Mouse (Mus musculus): Measurements from ENCODE around the gene Nin. TPM values are rescaled to one million over a fixed set of nuclear protein-coding genes. Genes with fewer than 3 reads are reported as not detected.

Nin gene
- polyA plus RNA-seq, 1 experiment from 2014 or later, result 14.5 TPM

GRCm38 (mm10) chr12:70112090-70112383 is 1.5 kb downstream of the Nin start:
- no peaks in the 10 kb centered on the region for H3K36me3 ChIP-seq (ENCODE audit: poor library complexity, severe bottlenecking)
- no peaks in the 10 kb centered on the region for H3K9me3 ChIP-seq (replicated peaks)
- peak overlapping the region; percentile 91 for H3K4me2 ChIP-seq
- H3K4me3 ChIP-seq, result peak overlapping the region; percentile 78
- ATAC-seq, result no peak
- peaks cover 44% of the 10 kb centered on the region for H3K27me3 ChIP-seq
- H3K4me1 ChIP-seq, result peaks cover 44% of the 10 kb centered on the region
- H3K9ac ChIP-seq, result peak overlapping the region; percentile 91
- WGBS, result 4% methylated on average over 16 of the region's 16 CpGs
- H3K27ac ChIP-seq, result peak overlapping the region; percentile 81

DNA sequence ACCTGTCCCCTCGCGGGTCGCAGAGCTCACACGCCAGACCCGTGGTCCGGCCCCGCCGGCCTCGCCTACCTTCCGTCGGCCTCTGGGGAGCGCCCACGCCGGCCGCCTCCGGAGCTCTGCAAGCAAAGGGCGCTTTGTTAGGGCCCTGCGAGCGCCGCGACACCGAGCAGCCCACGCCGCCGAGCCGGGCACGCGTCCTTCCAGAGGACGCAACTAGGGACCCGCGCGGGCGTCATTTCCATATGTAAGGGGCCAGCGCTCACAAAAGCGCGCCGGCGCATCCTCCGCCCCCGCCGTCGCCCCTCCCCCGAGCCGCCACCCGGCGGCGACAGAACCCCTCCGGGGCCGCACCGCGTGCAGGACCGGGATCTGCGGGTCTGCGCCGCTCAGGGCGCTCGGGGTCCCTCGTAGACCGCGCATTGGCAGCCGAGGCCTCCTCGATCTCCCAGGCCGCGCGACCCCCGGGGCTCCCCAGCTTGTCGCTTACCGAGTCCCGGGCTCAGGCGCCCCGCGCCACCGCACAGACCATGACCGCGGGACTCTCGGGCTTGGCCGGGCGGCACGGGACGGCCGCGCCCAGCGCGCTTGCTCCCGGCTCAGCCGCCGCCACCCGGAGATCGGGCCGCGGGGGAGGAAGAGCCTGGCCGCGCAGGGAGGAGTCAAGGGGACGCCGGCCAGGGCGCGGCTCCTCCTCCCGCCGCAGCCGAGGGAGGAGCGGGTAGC is 2.0 kb downstream of the Nin start:
- H3K36me3 ChIP-seq (ENCODE audit: poor library complexity, severe bottlenecking), result no peaks in the 10 kb centered on the region
- peak; percentile 82 for ATAC-seq
- no peaks in the 10 kb centered on the region for H3K9me3 ChIP-seq (replicated peaks)
- H3K27me3 ChIP-seq, result peaks cover 47% of the 10 kb centered on the region
- peak overlapping the region; percentile 91 for H3K9ac ChIP-seq
- H3K27ac ChIP-seq, result peak overlapping the region; percentile 81
- under 1% methylated on average over 86 of the region's 101 CpGs for WGBS
- peak overlapping the region; percentile 91 for H3K4me2 ChIP-seq
- H3K4me1 ChIP-seq, result peaks cover 49% of the 10 kb centered on the region
- peak overlapping the region; percentile 78 for H3K4me3 ChIP-seq

DNA sequence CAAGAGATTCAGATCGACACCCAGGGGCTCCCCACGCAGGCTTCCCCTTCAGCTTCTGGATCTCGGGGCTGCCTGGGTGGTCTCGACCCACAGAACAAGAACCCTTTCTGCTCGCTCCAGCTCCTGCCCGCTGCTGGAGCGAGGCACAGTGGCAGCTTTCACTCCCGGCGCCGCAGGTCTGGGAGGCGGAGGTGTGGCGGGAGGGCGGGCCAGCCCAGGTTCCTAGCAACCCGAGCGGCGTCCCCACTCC is 2.5 kb downstream of the Nin start:
- peaks cover 50% of the 10 kb centered on the region for H3K27me3 ChIP-seq
- H3K9ac ChIP-seq, result peak overlapping the region; percentile 91
- peaks cover 54% of the 10 kb centered on the region for H3K4me1 ChIP-seq
- H3K4me2 ChIP-seq, result peak overlapping the region; percentile 91
- H3K4me3 ChIP-seq, result peak overlapping the region; percentile 78
- H3K27ac ChIP-seq, result peak overlapping the region; percentile 81
- WGBS, result 0% methylated on average over 15 of the region's 16 CpGs
- H3K9me3 ChIP-seq (replicated peaks), result no peaks in the 10 kb centered on the region
- H3K36me3 ChIP-seq (ENCODE audit: poor library complexity, severe bottlenecking), result no peaks in the 10 kb centered on the region
- ATAC-seq, result no peak; the same call in 1 of the 2 replicates

DNA sequence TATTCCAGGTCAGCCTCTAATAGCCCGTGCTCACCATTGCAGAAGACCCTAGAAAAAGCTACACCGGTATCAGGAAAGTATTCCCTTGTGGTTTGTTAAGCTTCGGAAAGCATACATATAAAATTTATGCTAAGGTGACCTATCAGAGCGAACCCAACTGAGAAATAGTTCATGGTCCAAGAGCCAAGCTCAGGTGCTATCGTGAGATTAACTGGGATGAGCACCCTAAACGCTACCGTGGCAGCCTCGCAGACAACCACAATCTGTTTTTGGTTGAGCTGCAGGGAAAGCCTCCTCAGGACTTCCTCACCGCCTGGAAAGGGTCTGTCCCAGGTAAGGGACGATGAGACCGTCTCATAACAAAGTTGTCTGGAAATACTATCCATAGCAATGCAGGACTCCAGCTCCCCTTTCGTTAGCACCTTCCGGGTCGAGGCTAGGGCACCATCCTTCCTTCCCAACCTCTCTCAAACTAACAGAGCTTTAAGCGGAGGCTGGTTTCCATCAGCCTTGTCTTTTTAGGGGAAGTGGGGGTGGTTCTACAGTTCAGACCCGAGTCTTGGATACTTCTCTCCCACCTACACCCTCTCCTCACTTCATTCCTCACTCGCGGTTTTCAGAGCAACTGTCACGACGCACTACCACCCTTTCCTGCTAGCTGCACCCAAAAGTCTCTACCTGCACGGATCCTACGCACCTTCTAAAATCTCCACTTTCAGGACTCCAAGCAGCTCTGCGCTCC is 3.0 kb downstream of the Nin start:
- H3K4me2 ChIP-seq, result peak overlapping the region; percentile 91
- no peak for ATAC-seq
- peaks cover 48% of the 10 kb centered on the region for H3K27me3 ChIP-seq
- H3K4me3 ChIP-seq, result peak overlapping the region; percentile 78
- 12% methylated on average over 23 of the region's 23 CpGs for WGBS
- H3K4me1 ChIP-seq, result peaks cover 57% of the 10 kb centered on the region
- no peaks in the 10 kb centered on the region for H3K36me3 ChIP-seq (ENCODE audit: poor library complexity, severe bottlenecking)
- no peaks in the 10 kb centered on the region for H3K9me3 ChIP-seq (replicated peaks)
- H3K9ac ChIP-seq, result peak overlapping the region; percentile 91
- peak overlapping the region; percentile 81; the same call in 1 of the 2 replicates for H3K27ac ChIP-seq

DNA sequence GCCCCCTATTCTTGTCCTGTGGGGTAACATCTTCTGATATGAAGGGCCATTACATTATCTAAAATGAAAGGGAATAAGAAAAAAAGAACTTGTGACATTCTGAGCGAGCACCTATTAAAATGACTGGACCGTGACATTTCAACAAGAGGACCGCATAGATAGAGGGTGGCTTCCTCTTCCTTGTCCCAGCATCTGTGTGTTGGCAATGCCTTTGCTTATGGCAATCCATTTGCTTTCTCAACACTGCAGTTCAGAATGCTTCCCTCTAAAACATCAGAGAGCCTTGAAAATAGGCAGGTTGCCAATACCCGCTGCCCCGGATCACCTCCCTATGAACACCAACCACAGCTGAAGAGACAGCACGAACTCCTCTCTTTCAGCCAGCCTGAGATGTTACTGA is 3.6 kb downstream of the Nin start:
- ATAC-seq, result no peak
- H3K27ac ChIP-seq, result peak overlapping the region; percentile 25; the same call in 1 of the 2 replicates
- no peaks in the 10 kb centered on the region for H3K9me3 ChIP-seq (replicated peaks)
- peaks cover 43% of the 10 kb centered on the region for H3K27me3 ChIP-seq
- peak overlapping the region; percentile 78 for H3K4me3 ChIP-seq
- no peaks in the 10 kb centered on the region for H3K36me3 ChIP-seq (ENCODE audit: poor library complexity, severe bottlenecking)
- peak overlapping the region; percentile 91 for H3K4me2 ChIP-seq
- peaks cover 63% of the 10 kb centered on the region for H3K4me1 ChIP-seq
- WGBS, result 52% methylated on average over 6 of the region's 6 CpGs
- peak overlapping the region; percentile 91 for H3K9ac ChIP-seq

- Histone ChIP-seq H3K4me2 (peak overlapping the region; percentile 25; the same call in 1 of the 2 replicates), H3K4me3 (no peak overlapping the region), H3K36me3 (ENCODE audit: poor library complexity, severe bottlenecking) (no peaks in the 10 kb centered on the region), H3K9me3 (replicated peaks) (no peaks in the 10 kb centered on the region), H3K27ac (peak overlapping the region; percentile 4; the same call in 1 of the 2 replicates), H3K27me3 (peaks cover 34% of the 10 kb centered on the region), H3K4me1 (peaks cover 77% of the 10 kb centered on the region), H3K9ac (0 out of 2 replicates have a peak overlapping the region, but pooled peaks have one; percentile 30)
- peak; percentile 64 for ATAC-seq
- 8% methylated on average over 2 of the region's 2 CpGs for WGBS
Observed at GRCm38 (mm10) chr12:70108104-70108503, 5.4 kb downstream of the Nin start.

- Histone ChIP-seq H3K9ac (no peak overlapping the region), H3K9me3 (replicated peaks) (no peaks in the 10 kb centered on the region), H3K27ac (peak overlapping the region; percentile 44; the same call in 1 of the 2 replicates), H3K36me3 (ENCODE audit: poor library complexity, severe bottlenecking) (0 out of 2 replicates have a peak, but pooled peaks cover 5% of the 10 kb centered on the region), H3K4me2 (peak overlapping the region; percentile 13; the same call in 1 of the 2 replicates), H3K4me1 (peaks cover 72% of the 10 kb centered on the region), H3K27me3 (peaks cover 25% of the 10 kb centered on the region), H3K4me3 (no peak overlapping the region)
- ATAC-seq, result no peak
- WGBS, result 48% methylated on average over 9 of the region's 9 CpGs
Observed at GRCm38 (mm10) chr12:70106508-70106907, 7.0 kb downstream of the Nin start.

DNA sequence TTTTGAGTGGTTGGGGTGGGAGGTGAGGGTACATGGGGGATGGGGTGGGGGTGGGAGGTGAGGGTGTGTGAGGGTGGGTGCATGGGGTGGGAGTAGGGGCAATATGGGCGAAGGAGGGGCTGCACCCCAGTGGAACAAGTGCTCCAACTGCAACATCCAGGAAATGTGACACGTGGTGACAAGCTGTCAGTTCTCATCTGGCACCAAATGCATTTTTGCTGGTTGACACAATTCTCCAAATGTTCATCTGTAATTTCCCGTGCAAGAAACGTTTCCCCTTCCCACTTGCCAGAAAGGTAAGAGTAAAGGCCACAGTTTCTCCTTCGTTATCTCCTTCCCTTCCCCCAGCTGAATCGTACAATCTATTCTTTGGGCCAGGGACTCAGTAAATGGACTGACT is 7.6 kb downstream of the Nin start:
- Histone ChIP-seq H3K4me2 (no peak overlapping the region), H3K9me3 (replicated peaks) (no peaks in the 10 kb centered on the region), H3K9ac (no peak overlapping the region), H3K27me3 (peaks cover 25% of the 10 kb centered on the region), H3K4me3 (no peak overlapping the region), H3K4me1 (peaks cover 70% of the 10 kb centered on the region), H3K27ac (no peak overlapping the region), H3K36me3 (ENCODE audit: poor library complexity, severe bottlenecking) (peaks cover 5% of the 10 kb centered on the region; the same call in 1 of the 2 replicates)
- no peak for ATAC-seq
- WGBS, result 51% methylated on average over 6 of the region's 6 CpGs

DNA sequence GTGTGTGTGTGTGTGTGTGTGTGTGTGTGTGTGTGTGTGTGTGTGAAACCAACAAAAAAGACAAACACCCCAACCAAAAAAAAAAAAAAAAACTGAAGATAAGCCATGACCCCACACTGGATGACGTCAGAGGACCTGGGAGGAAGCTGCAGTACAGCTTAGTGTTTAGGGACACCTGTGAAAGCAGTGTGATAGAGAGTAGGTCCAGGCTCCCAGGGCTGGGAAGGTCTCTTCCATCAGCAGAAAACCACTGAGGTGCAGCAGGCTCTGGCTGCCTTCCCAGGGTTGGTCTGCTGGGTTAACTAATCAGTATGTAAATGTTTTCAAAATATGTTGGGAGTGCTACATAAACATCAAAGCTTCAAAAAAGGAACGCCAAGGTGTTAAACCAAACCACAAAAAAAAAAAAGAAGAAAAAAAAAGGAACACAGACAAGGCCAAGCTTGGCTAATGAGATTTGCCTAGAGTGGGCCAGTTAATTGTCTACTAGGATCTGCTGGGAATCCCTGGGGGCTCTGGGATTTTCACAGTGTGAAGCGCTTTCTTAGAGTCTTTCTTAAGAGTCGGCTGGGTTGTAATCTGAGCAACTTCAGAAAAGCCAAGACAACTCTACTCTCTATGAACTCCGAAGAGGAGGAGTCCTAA is 8.6 kb downstream of the Nin start:
- no peak overlapping the region for H3K4me3 ChIP-seq
- 0 out of 2 replicates have a peak, but pooled peaks have one; percentile 46 for ATAC-seq
- no peak overlapping the region for H3K27ac ChIP-seq
- 6% methylated on average over 5 of the region's 5 CpGs for WGBS
- peaks cover 23% of the 10 kb centered on the region for H3K27me3 ChIP-seq
- peaks cover 60% of the 10 kb centered on the region for H3K4me1 ChIP-seq
- no peak overlapping the region for H3K9ac ChIP-seq
- peaks cover 5% of the 10 kb centered on the region; the same call in 1 of the 2 replicates for H3K36me3 ChIP-seq (ENCODE audit: poor library complexity, severe bottlenecking)
- no peaks in the 10 kb centered on the region for H3K9me3 ChIP-seq (replicated peaks)
- no peak overlapping the region for H3K4me2 ChIP-seq

GRCm38 (mm10) chr12:70104199-70104598 is 9.3 kb downstream of the Nin start:
- Histone ChIP-seq H3K9ac (no peak overlapping the region), H3K4me1 (peaks cover 53% of the 10 kb centered on the region)
- WGBS, result 45% methylated on average over 4 of the region's 4 CpGs

GRCm38 (mm10) chr12:70103257-70103656 is 10.3 kb downstream of the Nin start:
- peaks cover 46% of the 10 kb centered on the region for H3K4me1 ChIP-seq
- H3K27me3 ChIP-seq, result peaks cover 13% of the 10 kb centered on the region
- 77% methylated on average over 4 of the region's 4 CpGs for WGBS
- H3K9ac ChIP-seq, result no peak overlapping the region
- H3K9me3 ChIP-seq (replicated peaks), result no peaks in the 10 kb centered on the region
- H3K36me3 ChIP-seq (ENCODE audit: poor library complexity, severe bottlenecking), result peaks cover 5% of the 10 kb centered on the region; the same call in 1 of the 2 replicates
- H3K27ac ChIP-seq, result no peak overlapping the region
- H3K4me2 ChIP-seq, result no peak overlapping the region
- ATAC-seq, result no peak
- no peak overlapping the region for H3K4me3 ChIP-seq

More at GRCm38 (mm10) chr12:70104199-70104598, 9.3 kb downstream of the Nin start:
- Histone ChIP-seq H3K36me3 (ENCODE audit: poor library complexity, severe bottlenecking) (peaks cover 5% of the 10 kb centered on the region; the same call in 1 of the 2 replicates), H3K4me2 (no peak overlapping the region), H3K9me3 (replicated peaks) (no peaks in the 10 kb centered on the region), H3K4me3 (no peak overlapping the region), H3K27me3 (peaks cover 19% of the 10 kb centered on the region), H3K27ac (no peak overlapping the region)
- ATAC-seq, result no peak

GRCm38 (mm10) chr12:70102426-70102825 is 11.1 kb downstream of the Nin start:
- no peak for ATAC-seq
- peaks cover 5% of the 10 kb centered on the region; the same call in 1 of the 2 replicates for H3K36me3 ChIP-seq (ENCODE audit: poor library complexity, severe bottlenecking)
- H3K4me1 ChIP-seq, result peaks cover 37% of the 10 kb centered on the region
- WGBS, result 92% methylated on average over 9 of the region's 9 CpGs
- peaks cover 12% of the 10 kb centered on the region for H3K27me3 ChIP-seq
- H3K4me3 ChIP-seq, result no peak overlapping the region
- H3K9ac ChIP-seq, result no peak overlapping the region
- H3K4me2 ChIP-seq, result no peak overlapping the region
- no peak overlapping the region for H3K27ac ChIP-seq
- no peaks in the 10 kb centered on the region for H3K9me3 ChIP-seq (replicated peaks)

Measured in forebrain, embryonic 13.5 days (tissue).